Mouse (Mus musculus) monocyte, adult 5-6 weeks (primary cell): Measurements from ENCODE around the gene Sept11. TPM values are rescaled to one million over a fixed set of nuclear protein-coding genes. Genes with fewer than 3 reads are reported as not detected.

Experiments used
- ATAC-seq: fragments of 153-309, 156-312 bp; replicated peaks from 2 replicates; pipeline ENCODE4 v1.8.0; 2017; ENCODE audit warnings: mild to moderate bottlenecking; ENCODE audit not compliant: low TSS enrichment, insufficient number of reproducible peaks, severe bottlenecking, poor library complexity, low FRiP score
- total RNA-seq: library from RNA; stranded (forward); fragments of 200-1000, 200-491, 200-594 nt; gene quantifications from 3 replicates; pipeline ENCODE4 v1.2.3, GENCODE M21; 2017

The Sept11 gene
- total RNA-seq, 1 experiment from 2014 or later, result 86.3 TPM

- no peak for ATAC-seq
These were observed 56.9 kb downstream of the Sept11 start for GRCm38 (mm10) chr5:93149969-93150777.

GRCm38 (mm10) chr5:93151985-93152384, 58.7 kb downstream of the Sept11 start:
- ATAC-seq, result 0 out of 2 replicates have a peak, but pooled peaks have one; percentile 6

- peak; percentile 88 for ATAC-seq
These were observed 59.2 kb downstream of the Sept11 start for GRCm38 (mm10) chr5:93152451-93152850.

GRCm38 (mm10) chr5:93154401-93154800, 61.2 kb downstream of the Sept11 start:
- no peak for ATAC-seq

- ATAC-seq, result no peak
These were observed 70.3 kb downstream of the Sept11 start for GRCm38 (mm10) chr5:93163541-93163940.

- ATAC-seq, result no peak
These were observed 74.8 kb downstream of the Sept11 start for GRCm38 (mm10) chr5:93167919-93168516.

- no peak for ATAC-seq
These were observed 75.4 kb downstream of the Sept11 start for GRCm38 (mm10) chr5:93168654-93169053.

- ATAC-seq, result no peak
These were observed 78.2 kb downstream of the Sept11 start for GRCm38 (mm10) chr5:93171420-93171819.

- no peak for ATAC-seq
These were observed 79.3 kb downstream of the Sept11 start for GRCm38 (mm10) chr5:93172536-93172935.

GRCm38 (mm10) chr5:93174675-93175074, 81.4 kb downstream of the Sept11 start:
- no peak for ATAC-seq

- no peak for ATAC-seq
These were observed 85.4 kb downstream of the Sept11 start for GRCm38 (mm10) chr5:93178616-93179015.

GRCm38 (mm10) chr5:93180252-93180651, 87.0 kb downstream of the Sept11 start:
- ATAC-seq, result no peak

GRCm38 (mm10) chr5:93183311-93183710, 90.1 kb downstream of the Sept11 start:
- no peak for ATAC-seq

GRCm38 (mm10) chr5:93184548-93184947, 91.3 kb downstream of the Sept11 start:
- ATAC-seq, result no peak

GRCm38 (mm10) chr5:93189607-93190006, 96.4 kb downstream of the Sept11 start:
- ATAC-seq, result no peak

- ATAC-seq, result no peak
These were observed 97.2 kb downstream of the Sept11 start for GRCm38 (mm10) chr5:93190428-93190827.

- ATAC-seq, result no peak
These were observed 105.0 kb downstream of the Sept11 start for GRCm38 (mm10) chr5:93198232-93198631.

GRCm38 (mm10) chr5:93201181-93201580, 107.9 kb downstream of the Sept11 start:
- no peak for ATAC-seq

- peak; percentile 59 for ATAC-seq
These were observed 112.3 kb downstream of the Sept11 start for GRCm38 (mm10) chr5:93205371-93206108.
